Mouse (Mus musculus) CD4-positive, CD25-positive, alpha-beta regulatory T cell, adult 2 months (primary cell): Measurements from ENCODE around the gene Dapk1.

ENCODE experiments used
- DNase-seq: peaks from one replicate; pipeline ENCODE4 v3.0.0-alpha.2; 2012; ENCODE audit warnings: low read depth, low spot score

Dapk1 gene

DNA sequence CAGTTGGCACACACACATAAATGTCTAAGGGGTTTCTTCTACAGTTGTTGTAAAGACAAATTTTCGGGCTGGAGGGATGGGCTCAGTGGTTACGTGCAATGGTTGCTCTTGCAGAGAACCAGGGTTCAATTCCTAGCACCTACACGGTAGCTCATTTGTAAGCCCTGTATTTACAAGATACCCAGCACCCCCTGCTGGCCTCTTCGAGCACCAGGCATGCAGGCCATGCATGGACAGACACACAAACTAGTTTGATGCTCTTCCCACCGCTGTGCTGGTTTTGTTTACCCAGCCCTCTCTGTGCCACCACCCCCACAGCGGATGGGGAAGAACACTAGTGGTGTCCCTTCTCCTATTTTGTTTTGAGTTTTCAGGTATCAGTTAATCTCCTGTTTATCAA is 138.5 kb downstream of the Dapk1 start:
- DNase-seq = peak; percentile 32

DNA sequence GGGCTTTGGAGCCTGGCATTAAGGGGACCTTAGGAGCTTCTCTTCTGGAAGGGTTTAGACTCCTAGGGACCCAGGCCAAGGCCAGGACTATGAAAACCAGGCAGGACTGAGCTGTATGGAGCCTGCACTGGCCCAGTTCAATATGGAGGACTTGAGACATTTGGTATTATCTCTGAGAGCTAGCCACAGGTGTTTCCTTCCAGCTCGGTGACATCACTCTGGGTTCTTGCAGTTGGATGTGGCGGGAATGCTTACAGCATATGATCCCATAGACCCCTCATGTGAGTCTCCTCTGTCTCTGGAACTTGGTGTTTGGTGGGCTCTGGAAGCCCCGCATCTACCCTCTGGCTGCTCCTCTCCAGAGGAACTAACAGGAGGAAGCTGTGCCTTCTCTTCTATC is 140.9 kb downstream of the Dapk1 start:
- DNase-seq = no peak

GRCm38 (mm10) chr13:60743381-60744077 is 141.8 kb downstream of the Dapk1 start:
- DNase-seq = no peak

DNA sequence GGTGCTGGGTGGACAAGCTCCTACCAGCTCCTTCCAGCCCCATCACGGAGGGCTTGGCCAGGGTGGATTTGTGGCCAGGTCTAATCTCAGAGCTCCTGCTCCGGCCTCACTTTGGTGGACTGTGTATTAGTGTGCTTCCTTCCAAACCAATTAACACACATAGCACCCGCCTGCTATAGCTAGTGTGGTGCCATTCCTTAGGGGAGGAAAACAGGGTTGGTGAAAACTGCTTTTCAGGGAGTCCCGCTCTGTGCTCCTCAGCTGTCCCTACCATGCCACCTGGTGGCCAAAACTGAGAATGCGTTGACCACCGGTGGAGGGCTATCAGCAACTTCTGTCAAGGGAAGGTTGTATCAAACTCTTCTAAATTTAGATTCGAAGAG is 142.3 kb downstream of the Dapk1 start:
- DNase-seq = peak; percentile 84

DNA sequence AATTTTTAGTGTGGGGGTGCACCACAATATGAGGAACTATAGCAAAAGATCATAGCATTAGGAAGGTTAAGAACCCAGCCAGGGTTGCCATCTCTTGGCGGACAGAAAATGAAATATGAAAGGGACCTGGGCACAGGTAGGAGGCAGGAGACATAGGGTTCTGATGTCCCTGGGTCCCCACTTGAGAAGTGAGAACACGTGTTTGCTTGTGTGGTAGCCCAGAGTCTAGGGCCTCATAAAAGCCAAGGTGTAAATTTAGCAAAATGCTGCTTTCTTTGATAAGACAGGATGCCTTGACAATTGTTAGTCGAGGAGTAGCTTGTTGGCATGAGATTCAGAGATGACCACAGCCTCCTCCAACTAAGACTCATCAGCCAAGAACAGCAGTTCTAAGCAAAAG is 143.0 kb downstream of the Dapk1 start:
- no peak for DNase-seq

DNA sequence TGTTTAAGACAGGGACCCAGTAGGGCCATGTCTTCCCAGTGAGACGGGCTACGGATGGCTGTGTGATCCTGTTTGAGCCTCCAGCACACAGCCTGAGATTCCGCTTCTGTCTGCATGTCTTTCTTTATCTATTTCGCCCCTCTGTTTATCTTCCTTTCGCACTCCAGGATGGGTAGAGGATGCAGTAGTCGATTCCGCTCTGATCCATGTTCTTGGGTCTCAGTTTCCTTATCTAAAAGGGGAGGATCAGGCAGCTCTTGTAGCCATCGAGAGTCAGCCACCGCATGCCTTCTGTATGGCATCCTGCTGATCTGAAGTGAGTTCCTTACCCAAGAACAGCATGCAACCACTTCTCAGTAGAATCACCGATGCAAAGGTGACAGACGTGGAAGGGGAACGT is 143.6 kb downstream of the Dapk1 start:
- no peak for DNase-seq

- DNase-seq = peak; percentile 76
Measured at GRCm38 (mm10) chr13:60746271-60746670, 144.5 kb downstream of the Dapk1 start.

- no peak for DNase-seq
Measured at GRCm38 (mm10) chr13:60747201-60747600, 145.5 kb downstream of the Dapk1 start.

DNA sequence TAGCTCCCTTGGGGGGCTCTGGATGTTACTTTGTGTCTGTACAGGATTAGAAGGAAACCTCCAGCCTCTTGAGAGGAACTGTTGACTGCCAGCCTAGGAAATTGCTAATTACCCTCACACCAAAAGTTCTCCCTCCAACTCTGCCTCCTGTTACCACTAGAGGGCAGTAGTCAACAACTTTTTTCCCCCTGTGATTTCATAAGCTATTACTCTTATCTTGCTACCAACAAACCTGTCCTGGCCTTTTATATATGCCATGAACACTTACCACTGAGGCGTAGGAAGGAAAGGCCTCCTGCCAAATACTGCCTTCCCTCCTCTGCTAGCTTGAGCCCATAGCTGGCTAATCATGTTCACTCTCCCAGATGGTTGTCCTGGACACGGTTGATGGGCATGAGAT is 146.8 kb downstream of the Dapk1 start:
- DNase-seq = peak; percentile 45

DNA sequence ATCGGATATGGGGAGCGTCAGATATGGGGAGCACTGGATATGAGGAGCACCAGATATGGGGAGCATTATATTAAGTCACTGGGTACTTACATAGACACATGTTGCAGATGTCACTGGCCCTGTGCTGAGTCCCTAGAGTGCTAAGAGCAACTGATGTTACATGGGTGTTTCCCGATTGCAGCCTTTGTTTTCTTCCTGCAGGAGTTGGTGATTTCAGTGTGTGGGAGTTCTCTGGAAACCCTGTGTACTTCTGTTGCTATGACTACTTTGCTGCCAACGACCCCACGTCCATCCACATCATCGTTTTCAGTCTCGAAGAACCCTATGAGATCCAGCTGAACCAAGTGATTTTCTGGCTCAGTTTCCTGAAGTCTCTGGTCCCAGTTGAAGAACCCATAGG is 149.2 kb downstream of the Dapk1 start:
- no peak for DNase-seq

GRCm38 (mm10) chr13:60753216-60753615 is 151.5 kb downstream of the Dapk1 start:
- DNase-seq = no peak

DNA sequence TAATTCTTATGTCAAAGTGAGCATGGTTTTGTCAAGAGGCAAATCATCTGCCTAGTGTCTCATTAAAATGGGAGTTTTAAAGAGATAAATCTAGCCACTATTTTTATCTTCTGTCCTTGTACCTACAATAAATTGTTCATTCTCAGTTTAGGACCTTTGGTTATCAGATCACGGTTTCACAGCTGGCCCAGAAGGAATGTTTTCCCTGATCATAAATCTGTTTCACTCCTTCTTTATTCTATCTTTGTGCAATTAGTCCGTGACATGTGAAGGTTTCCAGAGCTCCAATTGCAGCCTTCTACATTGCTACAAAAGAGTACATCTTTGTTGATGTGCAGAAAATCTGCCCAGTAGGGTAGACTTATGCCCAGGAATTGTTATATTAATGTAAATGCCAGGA is 153.5 kb downstream of the Dapk1 start:
- no peak for DNase-seq

DNA sequence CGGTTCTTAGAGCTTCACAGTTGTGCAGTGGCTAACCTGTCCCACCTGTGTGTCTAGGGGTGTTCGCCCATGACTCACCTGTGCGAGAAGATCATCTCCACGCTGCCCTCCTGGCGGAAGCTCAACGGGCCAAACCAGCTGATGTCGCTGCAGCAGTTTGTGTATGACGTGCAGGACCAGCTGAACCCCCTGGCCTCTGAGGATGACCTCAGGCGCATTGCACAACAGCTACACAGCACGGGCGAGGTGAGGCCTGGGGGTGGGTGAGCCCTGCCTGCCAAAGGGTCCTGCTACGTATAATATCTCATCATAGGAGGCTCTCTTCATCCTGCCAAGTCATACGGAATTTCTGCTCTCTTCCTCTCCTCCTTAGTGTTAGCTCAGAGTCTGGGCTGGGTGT is 155.5 kb downstream of the Dapk1 start:
- DNase-seq = no peak

GRCm38 (mm10) chr13:60759136-60759535 is 157.4 kb downstream of the Dapk1 start:
- peak; percentile 45 for DNase-seq

- DNase-seq = no peak
Measured at GRCm38 (mm10) chr13:60760392-60760791, 158.6 kb downstream of the Dapk1 start.

DNA sequence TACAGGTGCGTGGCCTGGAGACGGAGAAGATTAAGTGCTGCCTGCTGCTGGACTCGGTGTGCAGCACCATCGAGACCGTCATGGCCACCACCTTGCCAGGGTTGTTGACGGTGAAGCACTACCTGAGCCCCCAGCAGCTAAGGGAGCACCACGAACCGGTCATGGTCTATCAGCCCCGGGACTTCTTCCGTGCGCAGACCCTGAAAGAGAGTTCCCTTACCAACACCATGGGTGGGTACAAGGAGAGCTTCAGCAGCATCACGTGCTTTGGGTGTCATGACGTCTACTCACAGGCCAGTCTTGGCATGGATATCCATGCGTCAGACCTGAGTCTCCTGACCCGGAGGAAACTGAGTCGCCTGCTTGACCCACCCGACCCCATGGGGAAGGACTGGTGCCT is 159.4 kb downstream of the Dapk1 start:
- DNase-seq = no peak

DNA sequence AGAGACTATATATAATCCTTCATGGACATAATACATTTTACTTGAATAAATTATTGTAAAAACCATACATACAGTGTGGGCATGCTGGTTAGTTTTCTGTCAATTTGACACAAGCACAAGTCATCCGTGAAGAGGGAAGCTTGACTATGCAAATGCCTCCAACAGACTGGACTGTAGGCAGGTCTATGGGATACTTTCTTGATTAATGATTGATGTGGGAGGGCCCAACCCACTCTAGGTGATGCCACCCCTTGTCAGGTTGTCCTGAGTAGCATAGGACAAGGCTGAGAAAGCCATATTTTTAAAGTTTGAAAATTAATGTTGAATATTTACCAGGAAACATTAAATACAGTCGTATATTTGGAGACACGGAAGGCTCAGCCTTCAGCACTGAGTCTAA is 178.8 kb downstream of the Dapk1 start:
- DNase-seq = no peak

DNA sequence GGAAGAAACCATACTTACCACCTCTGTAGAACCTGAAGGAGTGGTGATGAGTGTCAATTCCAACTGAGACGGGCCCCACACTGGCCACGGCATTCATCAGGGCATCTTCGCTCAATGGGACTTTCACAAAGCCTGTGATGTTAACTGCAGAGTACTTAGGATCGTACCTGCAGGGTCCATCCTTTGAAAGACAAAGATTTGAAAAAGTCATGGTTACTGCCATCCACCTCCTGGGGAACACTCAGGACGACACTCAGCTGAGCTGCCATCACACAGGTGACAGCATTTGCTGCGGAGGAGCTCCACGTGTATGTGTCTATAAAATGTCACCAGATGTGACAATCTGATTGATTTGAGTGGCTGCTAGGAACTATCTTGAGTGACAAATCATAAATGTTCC is 181.6 kb downstream of the Dapk1 start:
- DNase-seq = no peak

GRCm38 (mm10) chr13:60786264-60786663 is 184.5 kb downstream of the Dapk1 start, which contains the start of gene BC051665:
BC051665 (minus strand) TSS chr13:60786364.
- DNase-seq = no peak

DNA sequence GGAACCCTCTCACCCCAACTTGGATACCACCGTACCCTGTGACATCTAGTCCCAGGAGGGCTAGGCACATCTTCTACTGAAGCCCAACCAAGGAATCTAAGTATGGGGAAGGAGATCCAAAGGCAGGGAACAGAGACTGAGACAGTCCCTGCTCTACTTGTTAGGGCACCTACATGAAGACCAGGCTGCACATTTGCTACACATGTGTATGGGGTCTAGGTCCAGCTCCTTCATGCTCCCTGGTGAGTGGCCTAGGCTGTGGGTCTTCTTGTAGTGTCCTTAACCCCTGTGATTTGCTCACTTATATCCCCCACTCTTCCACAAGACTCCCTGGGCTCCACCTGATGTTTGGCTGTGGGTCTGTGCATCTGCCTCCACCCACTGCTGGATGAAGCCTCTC is 187.7 kb downstream of the Dapk1 start:
- no peak for DNase-seq

- no peak for DNase-seq
Measured at GRCm38 (mm10) chr13:60802749-60803148, 201.0 kb downstream of the Dapk1 start, which contains the start of gene Ctsll3. Ctsll3 (minus strand) TSS chr13:60802849.

DNA sequence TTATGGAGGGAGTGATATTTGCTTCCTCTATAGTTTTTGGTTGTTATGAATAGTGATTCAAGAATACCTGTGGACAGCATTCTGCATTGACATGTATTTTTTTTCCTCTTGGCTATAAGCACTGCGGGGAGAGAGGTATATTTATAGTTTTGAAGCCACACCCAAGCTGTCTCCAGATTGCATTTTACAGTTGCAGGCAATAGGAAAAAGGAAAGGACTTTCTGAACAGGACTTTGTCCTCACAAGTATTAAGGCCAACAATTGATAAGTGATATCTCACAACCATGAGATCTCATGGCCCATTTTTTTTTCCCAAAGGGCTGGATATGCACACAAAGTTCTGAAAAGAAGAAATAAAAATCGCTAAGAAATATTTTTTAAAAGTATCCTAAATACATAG is 207.9 kb downstream of the Dapk1 start:
- DNase-seq = no peak

- DNase-seq = no peak
Measured at GRCm38 (mm10) chr13:60812768-60813167, 211.0 kb downstream of the Dapk1 start.
